Mouse (Mus musculus) embryonic facial prominence, embryonic 14.5 days (tissue): ENCODE measurements around the gene Adam33. TPM values are rescaled to one million over a fixed set of nuclear protein-coding genes. Genes with fewer than 3 reads are reported as not detected.

Experiments used
- ATAC-seq: fragments of 200-750 bp; cut with Nextera tagmentation; 2 replicates; pipeline ENCODE4 v1.8.0; 2017; ENCODE audit warnings: low read depth, moderate number of reproducible peaks, moderate TSS enrichment
- DNase-seq: peaks from one replicate; pipeline ENCODE4 v3.0.0-alpha.2; 2015; ENCODE audit warnings: low spot score
- H3K27ac ChIP-seq: fragments of 300-500 bp; sonication (generic); replicated peaks from 2 replicates; pipeline ENCODE4 v1.5.1; 2014; ENCODE audit warnings: low read depth, mild to moderate bottlenecking, low read length, moderate library complexity
- H3K27me3 ChIP-seq: fragments of 300-500 bp; sonication (generic); replicated peaks from 2 replicates; pipeline ENCODE4 v1.6.1; 2014; ENCODE audit warnings: low read length; ENCODE audit not compliant: control insufficient read depth, insufficient read depth
- H3K36me3 ChIP-seq: fragments of 300-500 bp; sonication (generic); 2 replicates; pipeline ENCODE4 v1.6.1; 2014; ENCODE audit warnings: low read length, mixed read lengths; ENCODE audit not compliant: control insufficient read depth, insufficient read depth
- H3K4me1 ChIP-seq: fragments of 300-500 bp; sonication (generic); 2 replicates; pipeline ENCODE4 v1.6.1; 2014; ENCODE audit warnings: antibody characterized with exemption, low read length; ENCODE audit not compliant: control insufficient read depth, insufficient read depth
- H3K4me2 ChIP-seq: fragments of 300-500 bp; sonication (generic); 2 replicates; pipeline ENCODE4 v1.6.1; 2014; ENCODE audit warnings: low read depth, mild to moderate bottlenecking, low read length, moderate library complexity, mixed read lengths
- H3K4me3 ChIP-seq: fragments of 300-500 bp; sonication (generic); 2 replicates; pipeline ENCODE4 v1.5.1; 2014; ENCODE audit warnings: low read depth, mild to moderate bottlenecking, low read length
- H3K9ac ChIP-seq: fragments of 300-500 bp; sonication (generic); 2 replicates; pipeline ENCODE4 v1.6.1; 2014; ENCODE audit warnings: low read depth, mild to moderate bottlenecking, low read length, moderate library complexity, mixed read lengths
- H3K9me3 ChIP-seq: fragments of 300-500 bp; sonication (generic); 2 replicates; pipeline ENCODE4 v1.6.1; 2016; ENCODE audit warnings: low read length; ENCODE audit not compliant: control insufficient read depth
- WGBS: fragments of 180-500 bp; shearing (Covaris S2); extraction: QIAGEN DNeasy Blood & Tissue Kit; methylation state at CpG from one replicate; pipeline ENCODE4 v1.1.7; 2014; 5-methylcytosine and 5-hydroxymethylcytosine counted together
- polyA plus RNA-seq: library from polyadenylated mRNA; unstranded; fragments of >200 nt; fragmentation: Nextera tagmentation; extraction: Ambion mirVana; gene quantifications from 2 replicates; pipeline ENCODE4 v1.2.1, GENCODE M21; 2014

The Adam33 gene
- polyA plus RNA-seq, 1 experiment from 2014 or later: 22.7 TPM

DNA sequence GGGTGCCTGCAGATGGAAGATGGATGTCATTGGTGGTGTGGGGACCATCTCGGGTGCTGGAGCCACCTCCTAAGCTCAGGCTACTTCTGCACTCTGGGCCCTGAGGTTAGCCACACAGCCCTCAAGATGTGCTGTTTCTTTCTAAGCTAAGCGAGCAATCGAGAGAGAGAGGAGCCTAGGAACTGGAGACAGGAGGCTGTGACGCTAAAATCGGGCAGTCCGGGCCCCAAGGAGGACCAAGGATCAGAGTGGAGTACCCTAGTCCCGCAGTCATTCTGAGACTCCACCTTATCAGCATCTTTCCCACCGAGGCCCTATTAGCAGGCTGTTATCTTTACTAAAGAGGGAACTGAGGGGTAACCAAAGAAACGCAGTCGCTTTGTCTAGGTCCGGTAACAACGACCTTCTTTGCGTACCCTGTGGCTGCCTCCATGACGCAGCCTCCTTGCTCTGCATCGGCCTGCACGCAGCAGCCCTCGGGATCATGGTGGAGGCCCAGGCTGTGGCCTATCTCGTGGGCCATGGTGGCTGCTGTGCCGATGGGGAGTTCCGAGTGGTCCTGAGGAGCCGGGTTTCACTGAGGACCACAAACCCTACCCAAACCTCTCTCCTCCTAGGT, 8.9 kb downstream of the Adam33 start:
- Histone ChIP-seq H3K27ac (no peak overlapping the region), H3K4me3 (peak overlapping the region; percentile 31), H3K4me1 (peaks cover 17% of the 10 kb centered on the region), H3K9me3 (no peaks in the 10 kb centered on the region), H3K27me3 (peaks cover 45% of the 10 kb centered on the region), H3K36me3 (no peaks in the 10 kb centered on the region), H3K4me2 (peak overlapping the region; percentile 57), H3K9ac (0 out of 2 replicates have a peak overlapping the region, but pooled peaks have one; percentile 46)
- DNase-seq (no peak), ATAC-seq (no peak)
- WGBS: 5% methylated on average over 20 of the region's 21 CpGs

DNA sequence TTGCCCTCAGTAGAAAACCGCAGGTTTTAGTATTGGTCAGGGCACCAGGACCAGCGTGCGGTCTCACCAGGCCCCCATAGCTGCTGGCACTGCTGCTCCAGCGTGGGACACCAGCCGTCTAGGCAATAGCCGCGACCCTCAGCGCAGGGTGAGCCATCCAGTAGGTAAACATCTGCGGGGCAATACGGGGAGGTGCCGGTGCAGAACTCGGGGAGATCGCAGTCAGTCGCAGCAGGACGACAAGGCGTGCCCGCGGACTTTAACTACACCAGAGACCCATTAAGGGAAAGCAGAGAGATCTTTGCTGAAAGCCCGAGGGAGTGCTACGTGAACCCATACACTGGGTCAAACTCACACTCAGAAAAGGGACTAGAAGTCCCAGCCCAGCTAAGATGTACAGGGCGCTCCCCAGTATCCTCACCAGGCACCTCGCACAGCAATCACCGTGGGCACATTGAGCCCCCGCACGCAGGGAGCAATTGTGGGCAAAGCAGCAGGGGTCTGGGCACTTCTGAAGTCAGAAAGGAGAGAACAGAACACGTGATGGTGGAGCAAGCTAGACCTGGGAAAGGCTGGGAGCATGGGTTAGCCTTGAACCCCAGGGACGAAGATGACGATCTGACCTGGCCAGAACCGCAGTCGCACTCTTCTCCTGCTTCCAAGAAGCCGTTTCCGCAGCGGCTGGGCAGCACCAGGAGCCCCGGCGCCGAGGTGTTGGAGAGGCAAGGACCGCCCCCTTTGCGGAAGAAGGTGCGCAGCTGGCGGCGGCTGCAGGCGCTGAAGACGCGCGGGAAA, 9.6 kb downstream of the Adam33 start:
- ATAC-seq (no peak), DNase-seq (no peak)
- 3% methylated on average over 45 of the region's 45 CpGs for WGBS
- Histone ChIP-seq H3K36me3 (no peaks in the 10 kb centered on the region), H3K4me3 (peak overlapping the region; percentile 31), H3K9ac (peak overlapping the region; percentile 46), H3K4me2 (peak overlapping the region; percentile 57), H3K9me3 (no peaks in the 10 kb centered on the region), H3K4me1 (peaks cover 10% of the 10 kb centered on the region; the same call in 1 of the 2 replicates), H3K27me3 (peaks cover 45% of the 10 kb centered on the region), H3K27ac (no peak overlapping the region)

- Histone ChIP-seq H3K4me3 (no peak overlapping the region), H3K9me3 (no peaks in the 10 kb centered on the region), H3K36me3 (no peaks in the 10 kb centered on the region), H3K9ac (no peak overlapping the region), H3K27ac (no peak overlapping the region), H3K4me2 (no peak overlapping the region), H3K4me1 (0 out of 2 replicates have a peak, but pooled peaks cover 7% of the 10 kb centered on the region), H3K27me3 (peaks cover 45% of the 10 kb centered on the region)
- no peak for ATAC-seq
- no peak for DNase-seq
- WGBS: 66% methylated on average over 6 of the region's 6 CpGs
Observed at GRCm38 (mm10) chr2:131052862-131053418, 10.7 kb downstream of the Adam33 start.

DNA sequence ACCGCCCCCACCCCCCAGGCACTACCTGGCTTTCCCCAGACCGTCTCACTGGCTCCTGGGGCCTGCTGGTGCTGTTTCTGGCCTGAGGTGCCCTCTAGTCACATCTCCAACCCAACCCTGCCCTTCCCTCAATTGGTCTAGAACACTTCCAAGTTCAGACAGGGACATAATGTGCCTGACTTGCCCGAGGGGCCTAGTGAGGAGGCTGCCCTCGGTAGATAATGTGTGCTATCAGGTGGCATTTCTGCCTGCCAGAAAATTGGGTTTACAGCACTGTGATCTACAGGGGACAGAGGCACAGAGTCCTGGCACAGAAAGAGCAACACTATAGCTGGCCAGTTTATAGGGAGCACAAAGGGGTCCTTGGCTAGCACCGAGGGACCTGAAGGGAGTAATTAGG, 11.6 kb downstream of the Adam33 start:
- Histone ChIP-seq H3K36me3 (no peaks in the 10 kb centered on the region), H3K9me3 (no peaks in the 10 kb centered on the region), H3K9ac (no peak overlapping the region), H3K4me1 (0 out of 2 replicates have a peak, but pooled peaks cover 7% of the 10 kb centered on the region), H3K27ac (no peak overlapping the region), H3K4me3 (no peak overlapping the region), H3K4me2 (no peak overlapping the region), H3K27me3 (peaks cover 45% of the 10 kb centered on the region)
- 58% methylated on average over 5 of the region's 5 CpGs for WGBS
- ATAC-seq: no peak
- DNase-seq: no peak

DNA sequence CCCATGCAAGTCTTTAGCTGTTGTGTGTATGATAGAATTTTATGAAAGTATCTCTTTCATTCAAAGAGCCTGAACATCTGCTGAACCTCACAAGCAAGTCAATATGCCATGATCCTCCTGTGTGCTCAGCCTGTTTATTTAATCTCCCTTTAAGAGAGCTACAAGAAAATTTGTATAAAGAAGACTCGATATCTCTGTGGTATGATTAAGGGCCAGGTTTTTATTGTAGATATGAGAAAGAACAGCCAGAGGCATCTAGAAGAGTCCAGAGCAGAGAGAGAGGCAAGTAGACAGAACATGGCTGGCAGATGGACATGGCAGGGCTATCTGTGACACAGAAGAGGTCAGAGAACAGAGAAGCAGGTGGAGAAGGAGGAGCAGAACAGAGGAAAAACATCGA, 17.6 kb downstream of the Adam33 start:
- no peak overlapping the region for H3K9ac ChIP-seq
- no peak overlapping the region for H3K27ac ChIP-seq
- no peaks in the 10 kb centered on the region for H3K36me3 ChIP-seq
- ATAC-seq: no peak
- no peaks in the 10 kb centered on the region for H3K9me3 ChIP-seq
- no peak overlapping the region for H3K4me3 ChIP-seq
- H3K4me2 ChIP-seq: no peak overlapping the region
- peaks cover 14% of the 10 kb centered on the region for H3K4me1 ChIP-seq
- no peak for DNase-seq
- peaks cover 18% of the 10 kb centered on the region for H3K27me3 ChIP-seq
- 74% methylated on average over 2 of the region's 2 CpGs for WGBS

DNA sequence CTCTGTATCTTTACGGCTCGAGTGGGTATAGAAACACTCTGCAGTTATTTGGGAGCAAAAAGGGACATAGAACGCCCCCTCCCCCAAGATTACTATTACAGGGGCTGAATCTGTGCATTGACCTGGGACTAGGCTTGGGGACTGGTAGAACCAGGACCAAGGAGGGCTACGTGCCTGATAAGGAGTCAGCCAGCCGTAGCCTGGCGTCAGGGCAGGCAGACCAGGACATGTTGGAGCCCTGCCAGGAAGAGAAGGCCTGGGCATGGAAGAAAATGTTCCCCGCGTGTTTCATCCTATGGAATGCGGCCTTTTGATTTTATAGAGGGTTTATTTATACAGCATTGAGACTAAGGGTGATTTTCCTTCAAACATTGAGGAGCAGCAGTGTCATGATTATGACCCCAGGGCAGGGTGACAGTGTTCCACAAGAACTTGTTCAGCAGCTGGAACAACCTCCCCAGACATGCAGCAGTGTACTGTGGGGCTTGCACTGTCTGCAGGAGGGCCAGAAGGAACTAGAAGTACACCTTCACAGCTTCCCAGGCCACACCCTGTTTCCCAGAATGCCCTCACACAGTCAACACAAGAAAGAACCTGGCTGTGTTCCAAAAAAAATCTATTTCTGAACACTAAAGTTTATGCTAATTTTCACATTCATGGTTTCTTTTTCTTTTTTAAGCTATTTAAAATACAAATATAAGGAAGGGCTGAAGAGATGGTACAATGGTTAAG, 18.5 kb downstream of the Adam33 start:
- ATAC-seq: no peak

GRCm38 (mm10) chr2:131044354-131044852, 19.2 kb downstream of the Adam33 start:
- Histone ChIP-seq H3K4me1 (peaks cover 20% of the 10 kb centered on the region), H3K4me3 (no peak overlapping the region), H3K36me3 (no peaks in the 10 kb centered on the region), H3K9me3 (no peaks in the 10 kb centered on the region), H3K27me3 (peaks cover 28% of the 10 kb centered on the region), H3K27ac (no peak overlapping the region), H3K9ac (no peak overlapping the region), H3K4me2 (peak overlapping the region; percentile 23)
- 5% methylated on average over 7 of the region's 7 CpGs for WGBS
- no peak for ATAC-seq
- peak; percentile 68 for DNase-seq

More for the DNA sequence above, 18.5 kb downstream of the Adam33 start:
- no peak overlapping the region for H3K9ac ChIP-seq
- H3K9me3 ChIP-seq: no peaks in the 10 kb centered on the region
- peaks cover 20% of the 10 kb centered on the region for H3K4me1 ChIP-seq
- H3K36me3 ChIP-seq: no peaks in the 10 kb centered on the region
- no peak overlapping the region for H3K4me2 ChIP-seq
- H3K4me3 ChIP-seq: no peak overlapping the region
- H3K27me3 ChIP-seq: peaks cover 27% of the 10 kb centered on the region
- H3K27ac ChIP-seq: 0 out of 2 replicates have a peak overlapping the region, but pooled peaks have one; percentile 6
- DNase-seq: peak; percentile 62
- WGBS: 60% methylated on average over 9 of the region's 9 CpGs

- Histone ChIP-seq H3K9ac (peak within 1 kb of the TSS; percentile 79; the same call in 1 of the 2 replicates), H3K9me3 (no peaks in the 10 kb centered on the region), H3K4me2 (peak within 1 kb of the TSS; percentile 98), H3K4me3 (0 out of 2 replicates have a peak within 1 kb of the TSS, but pooled peaks have one; percentile 66), H3K4me1 (peaks cover 20% of the 10 kb centered on the region), H3K27me3 (peaks cover 28% of the 10 kb centered on the region), H3K36me3 (no peaks in the 10 kb centered on the region), H3K27ac (no peak within 1 kb of the TSS)
- WGBS: 58% methylated on average over 2 of the region's 2 CpGs
- no peak for ATAC-seq
- DNase-seq: no peak
Observed at GRCm38 (mm10) chr2:131042988-131043387, 20.6 kb downstream of the Adam33 start, which contains the start of gene Gfra4. Gene Gfra4, minus strand, starts transcription at chr2:131043088.
